Mouse (Mus musculus): Measurements from ENCODE around the gene Psmd5.

The Psmd5 gene

DNA sequence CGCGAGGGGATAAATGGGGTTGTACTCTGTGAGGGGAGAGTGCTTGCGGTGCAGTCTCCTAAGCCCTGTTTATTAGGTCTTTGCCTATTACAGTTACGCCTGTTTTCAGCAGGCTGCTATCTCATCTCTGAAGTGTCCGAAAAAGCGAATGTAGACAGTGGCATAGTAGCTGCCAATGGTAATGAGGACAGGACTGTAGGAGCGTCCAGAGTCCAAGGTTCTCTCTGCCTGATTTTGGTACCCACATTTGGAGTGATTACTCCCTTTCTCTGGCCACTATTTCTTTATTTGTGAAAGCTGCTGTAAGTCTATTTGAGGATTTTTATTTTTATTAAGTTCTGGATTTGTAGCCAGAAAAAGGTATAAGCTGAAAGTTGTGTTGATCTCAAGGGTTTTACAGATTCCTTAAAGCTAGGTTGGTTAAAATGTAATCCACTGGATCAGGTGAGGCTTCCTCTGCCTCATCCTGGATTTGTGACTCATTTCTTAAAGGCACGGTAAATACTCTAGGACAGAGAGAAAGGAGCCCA, at the start of gene Psmd5:
Gene Psmd5 (minus strand): TSS at position 153 of the 530 bp plus-strand sequence.
- DNase-seq: peak; percentile 55 to 61

- DNase-seq: no peak
Observed at GRCm38 (mm10) chr2:34922729-34923128, 48.0 kb upstream of the Psmd5 start.

GRCm38 (mm10) chr2:34920144-34920543, 45.4 kb upstream of the Psmd5 start:
- DNase-seq: no peak

DNA sequence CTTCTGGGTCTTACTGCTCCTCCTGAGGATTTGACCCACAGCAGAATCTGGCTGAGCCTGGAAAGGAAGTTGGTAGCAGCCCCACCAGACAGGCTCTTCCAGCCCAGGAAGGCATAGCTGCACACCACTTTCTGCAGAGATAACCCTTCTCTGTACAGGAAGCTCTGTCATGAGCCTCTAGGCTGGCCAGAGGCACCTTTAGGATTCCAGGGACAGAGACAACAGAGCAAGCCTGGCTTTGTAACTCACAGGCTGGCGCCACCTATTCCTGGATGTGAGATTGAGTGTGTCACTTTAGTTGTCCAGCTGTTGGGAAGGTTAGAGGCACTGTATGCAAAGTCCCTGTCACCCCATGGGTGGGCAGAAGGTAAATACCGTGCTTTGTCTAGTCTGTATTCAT, 40.3 kb upstream of the Psmd5 start:
- DNase-seq: no peak

- no peak for DNase-seq
Observed at GRCm38 (mm10) chr2:34914823-34915082, 40.0 kb upstream of the Psmd5 start.

DNA sequence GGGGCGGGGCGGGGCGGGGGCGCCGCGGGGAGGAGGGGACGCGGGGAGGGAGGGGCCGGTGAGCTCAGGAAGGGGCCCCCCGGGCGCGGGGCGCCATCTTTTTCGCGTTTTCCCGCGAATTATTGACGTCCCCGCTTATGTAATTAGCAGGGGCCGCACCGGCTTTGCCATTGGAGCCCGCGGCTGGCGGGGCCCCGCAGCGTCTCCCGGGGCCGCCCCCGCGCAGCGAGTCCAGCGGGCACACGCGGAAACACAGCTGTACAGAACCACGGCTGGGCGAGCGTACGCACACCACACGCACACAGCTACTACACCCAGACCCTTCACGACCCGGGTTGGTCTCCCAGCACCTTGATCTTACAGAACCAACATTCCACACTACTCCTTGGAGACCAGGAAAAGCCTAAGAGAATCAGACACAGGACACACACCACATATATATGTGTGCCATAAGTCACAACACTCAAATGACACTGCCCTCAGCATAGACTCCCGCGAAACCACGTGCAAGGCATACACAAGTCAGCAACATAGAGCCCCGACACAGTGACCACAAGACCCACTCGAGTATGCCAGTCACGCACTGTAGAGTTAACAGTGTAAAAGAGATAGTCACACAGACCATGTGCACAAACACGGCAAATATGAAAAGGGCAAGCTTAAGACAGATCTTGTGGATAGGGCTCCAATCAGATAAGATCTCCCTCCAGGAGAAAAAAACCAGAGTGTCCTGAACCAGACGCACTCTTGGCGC, 39.5 kb upstream of the Psmd5 start:
- DNase-seq: peak; percentile 35 to 61

DNA sequence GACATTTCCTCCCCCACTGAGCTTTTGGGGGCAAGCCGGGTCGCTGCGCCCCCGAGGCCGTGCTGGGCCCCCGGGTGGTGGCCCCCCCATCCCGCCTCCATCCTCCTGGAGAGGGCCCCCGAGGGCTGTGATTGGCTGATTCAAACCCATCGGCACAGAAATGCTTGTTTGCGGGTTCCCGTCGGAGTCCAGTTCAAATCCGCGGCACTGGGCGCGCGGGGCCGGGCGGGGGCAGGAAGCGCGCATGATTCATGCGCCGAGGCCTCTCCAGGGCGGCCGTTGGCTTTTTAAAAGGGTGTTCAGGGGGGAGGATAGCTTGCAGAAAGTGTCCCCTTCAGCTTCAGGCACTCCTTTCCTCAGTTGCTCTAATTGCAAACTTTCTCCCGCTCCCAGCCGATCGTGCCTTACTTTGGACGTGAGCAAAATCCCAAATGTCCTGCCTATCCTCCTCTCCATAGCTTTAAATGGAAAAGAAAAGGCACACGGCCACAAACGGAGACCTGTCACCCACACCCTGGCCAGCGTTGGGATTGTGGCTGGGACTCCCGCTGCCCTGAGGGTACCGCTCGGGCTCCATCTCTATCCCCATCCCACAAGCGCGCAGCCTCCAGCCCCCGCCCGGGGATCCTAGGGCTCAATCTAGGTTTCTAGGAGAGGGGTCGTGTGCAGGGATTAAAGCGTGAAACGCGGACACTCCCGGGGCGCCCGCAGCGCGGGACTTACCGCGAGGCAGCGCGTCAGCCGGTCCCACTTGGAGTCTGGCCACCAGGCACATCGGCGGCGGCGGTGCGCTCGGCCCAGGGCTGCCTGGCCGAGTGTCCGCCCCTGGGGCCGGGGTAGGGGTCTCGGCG, 38.7 kb upstream of the Psmd5 start, which contains the start of gene Phf19:
Gene Phf19 (minus strand): TSS at position 809 of the 851 bp plus-strand sequence.
- peak; percentile 31 to 64 for DNase-seq

- no peak for DNase-seq
Observed at GRCm38 (mm10) chr2:34912613-34913012, 37.8 kb upstream of the Psmd5 start.

DNA sequence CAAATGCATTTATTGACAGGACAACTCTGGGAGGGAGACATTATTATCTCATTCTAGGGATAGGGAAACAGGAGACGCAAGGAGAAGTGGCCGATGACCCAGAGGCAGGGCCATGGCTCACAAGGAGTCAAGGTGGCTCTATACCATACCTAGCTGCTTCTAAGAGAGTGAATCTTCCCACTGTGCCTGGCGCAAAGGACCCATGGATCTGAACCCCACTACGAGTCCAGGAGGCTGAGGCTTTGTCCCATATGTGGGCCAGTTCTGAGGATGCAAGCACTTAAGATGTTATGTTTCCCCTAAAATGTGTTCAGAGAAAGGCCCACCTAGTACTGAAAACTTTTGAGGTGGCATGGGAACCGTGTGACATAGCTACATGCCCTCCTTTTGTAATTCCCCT, 37.1 kb upstream of the Psmd5 start:
- no peak for DNase-seq

DNA sequence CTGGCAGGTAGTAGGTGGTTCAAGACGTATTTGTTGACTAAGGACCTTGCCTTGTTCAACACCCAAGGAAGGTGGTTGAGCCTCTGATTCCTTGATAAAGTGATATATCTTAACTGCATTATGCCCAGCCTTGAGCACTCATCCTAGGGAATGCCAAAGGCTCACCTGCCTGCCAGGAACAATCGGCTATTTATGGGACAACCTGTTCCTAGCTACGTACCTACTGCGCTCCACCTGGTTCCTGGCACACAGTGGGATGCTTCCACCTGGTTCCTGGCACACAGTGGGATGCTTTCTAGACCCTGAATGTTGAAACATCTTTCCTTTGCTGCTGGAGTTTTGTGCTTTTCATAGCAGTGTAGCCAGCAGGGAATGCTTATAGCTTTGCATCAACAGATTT, 35.0 kb upstream of the Psmd5 start:
- no peak for DNase-seq

GRCm38 (mm10) chr2:34906861-34907604, 32.3 kb upstream of the Psmd5 start:
- DNase-seq: peak; percentile 34 to 61

DNA sequence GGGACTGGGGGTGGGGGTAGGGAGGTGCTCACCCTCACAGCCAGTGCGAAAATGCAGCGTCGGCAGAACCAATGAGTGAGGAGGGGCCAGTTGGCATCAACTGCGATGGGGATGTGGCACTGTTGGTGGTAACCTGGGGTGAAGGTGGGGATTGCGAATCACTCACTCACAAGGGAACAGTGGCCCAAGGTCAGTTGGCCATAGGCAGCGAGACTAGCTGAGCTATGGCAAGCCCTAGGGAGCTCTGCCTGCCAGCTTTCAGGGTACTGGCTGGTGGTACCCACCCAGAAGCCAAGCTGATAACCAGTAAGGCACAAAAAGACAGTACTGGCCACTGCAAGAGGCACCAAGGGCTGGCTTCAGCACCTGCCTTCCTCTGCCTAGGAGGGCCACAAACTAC, 31.7 kb upstream of the Psmd5 start:
- DNase-seq: no peak

- DNase-seq: peak; percentile 100
Observed at GRCm38 (mm10) chr2:34904849-34905542, 30.2 kb upstream of the Psmd5 start.

- DNase-seq: no peak
Observed at GRCm38 (mm10) chr2:34903652-34904405, 29.1 kb upstream of the Psmd5 start.

GRCm38 (mm10) chr2:34903191-34903590, 28.4 kb upstream of the Psmd5 start:
- DNase-seq: no peak

- peak; percentile 30 to 54 for DNase-seq
Observed at GRCm38 (mm10) chr2:34902731-34903130, 28.0 kb upstream of the Psmd5 start.

GRCm38 (mm10) chr2:34901726-34902125, 27.0 kb upstream of the Psmd5 start:
- DNase-seq: no peak

DNA sequence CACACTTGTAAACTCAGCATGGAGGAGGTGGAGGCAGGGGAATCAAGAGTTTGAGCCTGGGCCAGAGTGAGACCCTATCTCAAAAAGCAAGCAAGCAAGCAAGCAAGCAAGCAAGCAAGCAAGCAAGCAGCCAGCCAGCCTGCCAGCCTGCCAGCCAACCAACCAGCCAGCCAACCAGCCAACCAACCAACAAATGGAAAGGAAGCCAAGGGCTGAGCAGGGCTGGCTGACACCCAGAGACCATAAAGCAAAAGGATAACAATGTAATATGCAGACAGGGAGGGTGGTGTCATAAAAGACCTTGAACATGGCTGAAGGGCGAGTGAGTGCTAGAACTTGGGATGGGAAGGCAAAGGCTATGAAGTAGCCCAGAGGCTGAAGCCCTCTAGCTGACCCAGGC, 25.6 kb upstream of the Psmd5 start:
- no peak for DNase-seq

GRCm38 (mm10) chr2:34899682-34900081, 24.9 kb upstream of the Psmd5 start:
- no peak for DNase-seq

GRCm38 (mm10) chr2:34897820-34898219, 23.1 kb upstream of the Psmd5 start:
- peak; percentile 74 to 75 for DNase-seq

DNA sequence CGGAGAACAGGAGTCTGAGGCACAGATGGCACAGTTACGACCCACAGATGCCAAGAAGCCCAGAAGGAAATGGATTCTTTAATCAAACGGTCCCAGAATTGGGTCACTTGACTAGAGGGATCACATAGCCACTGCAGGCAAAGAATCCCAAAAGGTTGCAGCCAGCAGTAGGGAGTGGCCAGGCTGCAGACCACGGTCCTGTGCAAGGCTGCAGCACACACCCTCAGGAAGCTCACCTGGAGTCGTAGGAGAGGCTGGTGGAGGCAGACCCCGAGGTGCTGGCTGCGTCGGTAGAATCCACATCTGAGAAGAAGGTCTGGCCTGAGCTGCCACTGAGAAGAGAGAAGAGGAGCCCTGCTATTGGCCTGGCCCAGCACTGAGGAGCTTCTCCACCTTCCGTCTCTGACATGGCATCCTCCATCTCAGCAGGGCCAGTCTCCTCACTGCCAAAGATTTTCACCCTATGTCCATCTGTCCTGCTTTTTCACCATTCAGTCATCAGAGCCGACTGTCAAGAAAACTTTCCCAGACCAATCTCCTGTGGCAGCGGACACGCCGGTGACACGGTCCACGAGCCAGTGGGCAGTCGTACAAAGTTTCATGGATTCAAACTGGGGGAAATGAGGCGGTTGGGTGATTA, 22.2 kb upstream of the Psmd5 start:
- no peak for DNase-seq
